Mouse (Mus musculus): ENCODE measurements around the gene Pgf. TPM values are rescaled to one million over a fixed set of nuclear protein-coding genes. Genes with fewer than 3 reads are reported as not detected.

The Pgf gene
- total and polyA plus RNA-seq, 3 experiments = 0.46 TPM; not detected in 2

- H3K27me3 ChIP-seq (ENCODE audit: control insufficient read depth in 1 of 2, insufficient read depth in 2 of 2, low read length in 2 of 2) = peaks cover 4% of the 10 kb centered on the region in 2 experiments; a peak in 3 of 4 replicates
- no peaks in the 10 kb centered on the region for H3K36me3 ChIP-seq (ENCODE audit: control insufficient read depth in 1 of 2, insufficient read depth in 2 of 2, low read length in 2 of 2)
- DNase-seq (ENCODE audit: low read depth, low spot score) = no peak
- no peaks in the 10 kb centered on the region for H3K9me3 ChIP-seq (replicated peaks; ENCODE audit: insufficient read depth, low read length)
- no peak overlapping the region for H3K9ac ChIP-seq (ENCODE audit: control insufficient read depth, low read depth, low read length, poor library complexity, severe bottlenecking)
- no peak overlapping the region for H3K4me3 ChIP-seq (ENCODE audit: control insufficient read depth in 1 of 2, insufficient read depth in 1 of 2, low read depth in 2 of 2, low read length in 2 of 2)
- peaks cover 0 to 3% of the 10 kb centered on the region in 2 experiments; a peak in 1 of 4 replicates for H3K4me1 ChIP-seq (ENCODE audit: control insufficient read depth in 1 of 2, insufficient read depth in 2 of 2, low read length in 2 of 2)
- no peaks in the 10 kb centered on the region for H3K79me2 ChIP-seq (ENCODE audit: control insufficient read depth, insufficient read depth, low read length, poor library complexity)
- no peak overlapping the region for H3K27ac ChIP-seq (ENCODE audit: control insufficient read depth, low read depth, low read length)
- no peak for TF ChIP-seq MYC (IDR thresholded peaks at IDR 0.05; ENCODE audit: low read depth, low read length)
- TF ChIP-seq POLR2A (IDR thresholded peaks at IDR 0.05; ENCODE audit: control insufficient read depth in 1 of 2, insufficient read depth in 1 of 2, low read depth in 1 of 2, low read length in 2 of 2, poor library complexity in 1 of 2) = no peak
- no peak for TF ChIP-seq CTCF (IDR thresholded peaks at IDR 0.05 in 2 of 3, conservative IDR thresholded peaks at IDR 0.05 in 1 of 3; ENCODE audit: control insufficient read depth in 1 of 3, insufficient read depth in 1 of 3, low read depth in 2 of 3, low read length in 3 of 3, poor library complexity in 1 of 3, severe bottlenecking in 1 of 3)
- TF ChIP-seq ZMIZ1 (IDR thresholded peaks at IDR 0.05; ENCODE audit: low read depth, low read length) = no peak
- TF ChIP-seq RCOR1 (IDR thresholded peaks at IDR 0.05; ENCODE audit: low read depth, low read length) = no peak
- no peak for TF ChIP-seq ETS1 (IDR thresholded peaks at IDR 0.05; ENCODE audit: low read depth, low read length)
- no peak for TF ChIP-seq UBTF (IDR thresholded peaks at IDR 0.05; ENCODE audit: borderline replicate concordance, insufficient read depth, low read depth, low read length)
- TF ChIP-seq POLR2AphosphoS5 (IDR thresholded peaks at IDR 0.05; ENCODE audit: borderline replicate concordance, low read depth, low read length) = no peak
- TF ChIP-seq ELF1 (IDR thresholded peaks at IDR 0.05; ENCODE audit: low read depth, low read length) = no peak
- no peak for TF ChIP-seq MXI1 (IDR thresholded peaks at IDR 0.05; ENCODE audit: low read depth, low read length)
- TF ChIP-seq MEF2A (IDR thresholded peaks at IDR 0.05; ENCODE audit: extremely low read depth, insufficient replicate concordance, low read depth, low read length, poor library complexity, severe bottlenecking) = no peak
- TF ChIP-seq MAZ (IDR thresholded peaks at IDR 0.05; ENCODE audit: low read depth, low read length) = no peak
- TF ChIP-seq E2F4 (IDR thresholded peaks at IDR 0.05; ENCODE audit: borderline replicate concordance, low read depth, low read length) = no peak
- TF ChIP-seq TAL1 (IDR thresholded peaks at IDR 0.05; ENCODE audit: low read length) = no peak
- TF ChIP-seq USF1 (IDR thresholded peaks at IDR 0.05; ENCODE audit: low read depth, low read length) = no peak
- TF ChIP-seq NRF1 (IDR thresholded peaks at IDR 0.05; ENCODE audit: insufficient read depth, low read depth, low read length, poor library complexity, severe bottlenecking) = no peak
- TF ChIP-seq NELFE (IDR thresholded peaks at IDR 0.05; ENCODE audit: low read depth, low read length) = no peak
- no peak for TF ChIP-seq HCFC1 (IDR thresholded peaks at IDR 0.05; ENCODE audit: low read depth, low read length)
- no peak for TF ChIP-seq POLR2AphosphoS2 (IDR thresholded peaks at IDR 0.05; ENCODE audit: low read length)
Observed at GRCm38 (mm10) chr12:85201830-85202147, 24.2 kb upstream of the Pgf start.
